Mouse (Mus musculus) hindbrain, embryonic 12.5 days (tissue): ENCODE data around the gene Cd2. TPM values are rescaled to one million over a fixed set of nuclear protein-coding genes. Genes with fewer than 3 reads are reported as not detected.

Experiments used
- ATAC-seq: fragments of 200-750 bp; cut with Nextera tagmentation; 2 replicates; pipeline ENCODE4 v1.8.0; 2017; ENCODE audit warnings: moderate TSS enrichment; ENCODE audit not compliant: low FRiP score
- H3K27ac ChIP-seq: fragments of 300-500 bp; sonication (generic); 2 replicates; pipeline ENCODE4 v1.5.1; 2016; ENCODE audit warnings: mild to moderate bottlenecking
- H3K27me3 ChIP-seq: fragments of 300-500 bp; sonication (generic); 2 replicates; pipeline ENCODE4 v1.6.1; 2016; ENCODE audit warnings: mild to moderate bottlenecking
- H3K36me3 ChIP-seq: fragments of 300-500 bp; sonication (generic); 2 replicates; pipeline ENCODE4 v1.6.1; 2016; ENCODE audit warnings: mild to moderate bottlenecking
- H3K4me1 ChIP-seq: fragments of 300-500 bp; sonication (generic); 2 replicates; pipeline ENCODE4 v1.6.1; 2016
- H3K4me2 ChIP-seq: fragments of 300-500 bp; sonication (generic); replicated peaks from 2 replicates; pipeline ENCODE4 v1.6.1; 2016; ENCODE audit warnings: mild to moderate bottlenecking
- H3K4me3 ChIP-seq: fragments of 300-500 bp; sonication (generic); 2 replicates; pipeline ENCODE4 v1.5.1; 2016; ENCODE audit warnings: mild to moderate bottlenecking
- H3K9ac ChIP-seq: fragments of 300-500 bp; sonication (generic); 2 replicates; pipeline ENCODE4 v1.6.1; 2016; ENCODE audit warnings: mild to moderate bottlenecking, moderate library complexity
- H3K9me3 ChIP-seq: fragments of 300-500 bp; sonication (generic); replicated peaks from 2 replicates; pipeline ENCODE4 v1.6.1; 2016; ENCODE audit warnings: mild to moderate bottlenecking
- WGBS: fragments of 180-500 bp; shearing (Covaris S2); methylation state at CpG from one replicate; pipeline ENCODE4 v1.1.7; 2016; 5-methylcytosine and 5-hydroxymethylcytosine counted together
- polyA plus RNA-seq: library from polyadenylated mRNA; unstranded; fragments of >200 nt; fragmentation: Nextera tagmentation; extraction: Ambion mirVana; gene quantifications from 2 replicates; pipeline ENCODE4 v1.2.1, GENCODE M21; 2016

Gene Cd2
- polyA plus RNA-seq, 1 experiment from 2014 or later = not detected

- ATAC-seq = no peak
- H3K4me2 ChIP-seq = no peak overlapping the region
- no peak overlapping the region for H3K27ac ChIP-seq
- H3K9ac ChIP-seq = no peak overlapping the region
- no peaks in the 10 kb centered on the region for H3K36me3 ChIP-seq
- H3K4me1 ChIP-seq = no peaks in the 10 kb centered on the region
- no peaks in the 10 kb centered on the region; the same call in 1 of the 2 replicates for H3K27me3 ChIP-seq
- no peak overlapping the region for H3K4me3 ChIP-seq
- WGBS = 86% methylated on average over 8 of the region's 8 CpGs
- no peaks in the 10 kb centered on the region for H3K9me3 ChIP-seq
Measured at GRCm38 (mm10) chr3:101252141-101252540, 35.6 kb downstream of the Cd2 start.

DNA sequence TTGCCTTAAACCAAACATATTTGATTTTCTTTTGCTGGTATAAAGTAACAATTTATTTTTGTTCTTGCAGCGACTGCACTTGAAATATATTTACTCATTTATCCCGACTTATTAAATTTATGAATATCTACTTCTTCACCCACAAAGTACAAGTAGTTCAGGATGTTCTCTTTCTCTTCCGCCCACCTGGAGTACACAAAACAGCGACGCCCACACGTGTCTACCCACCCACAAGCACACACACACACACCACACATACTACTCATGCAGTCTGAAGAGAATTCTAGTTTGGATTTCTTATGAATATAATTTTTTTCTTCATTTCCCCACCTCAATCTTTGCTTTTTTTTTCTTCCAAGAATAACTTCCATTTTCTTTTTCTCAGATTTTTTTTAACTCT lies 37.9 kb downstream of the Cd2 start:
- Histone ChIP-seq H3K27me3 (no peaks in the 10 kb centered on the region), H3K9me3 (no peaks in the 10 kb centered on the region), H3K4me1 (no peaks in the 10 kb centered on the region), H3K9ac (no peak overlapping the region), H3K4me3 (no peak overlapping the region), H3K4me2 (no peak overlapping the region), H3K36me3 (no peaks in the 10 kb centered on the region), H3K27ac (no peak overlapping the region)
- ATAC-seq = no peak
- 92% methylated on average over 6 of the region's 6 CpGs for WGBS

- ATAC-seq = no peak
- Histone ChIP-seq H3K9me3 (no peaks in the 10 kb centered on the region), H3K4me3 (no peak overlapping the region), H3K36me3 (no peaks in the 10 kb centered on the region), H3K9ac (no peak overlapping the region), H3K4me2 (no peak overlapping the region), H3K27me3 (no peaks in the 10 kb centered on the region), H3K27ac (no peak overlapping the region), H3K4me1 (no peaks in the 10 kb centered on the region)
- WGBS = 84% methylated on average over 3 of the region's 3 CpGs
Measured at GRCm38 (mm10) chr3:101245212-101245611, 42.5 kb downstream of the Cd2 start.

- Histone ChIP-seq H3K9me3 (no peaks in the 10 kb centered on the region), H3K4me1 (no peaks in the 10 kb centered on the region), H3K27ac (no peak overlapping the region), H3K9ac (no peak overlapping the region), H3K4me2 (no peak overlapping the region), H3K36me3 (no peaks in the 10 kb centered on the region), H3K27me3 (no peaks in the 10 kb centered on the region), H3K4me3 (no peak overlapping the region)
- ATAC-seq = no peak
- 80% methylated on average over 2 of the region's 2 CpGs for WGBS
Measured at GRCm38 (mm10) chr3:101243002-101243401, 44.7 kb downstream of the Cd2 start.

- no peak overlapping the region for H3K27ac ChIP-seq
- peaks cover 11% of the 10 kb centered on the region for H3K4me1 ChIP-seq
- ATAC-seq = no peak
- no peaks in the 10 kb centered on the region for H3K27me3 ChIP-seq
- H3K4me3 ChIP-seq = no peak overlapping the region
- H3K36me3 ChIP-seq = no peaks in the 10 kb centered on the region
- no peaks in the 10 kb centered on the region for H3K9me3 ChIP-seq
- WGBS = 77% methylated on average over 3 of the region's 3 CpGs
- H3K9ac ChIP-seq = no peak overlapping the region
- H3K4me2 ChIP-seq = no peak overlapping the region
Measured at GRCm38 (mm10) chr3:101241866-101242265, 45.9 kb downstream of the Cd2 start.

DNA sequence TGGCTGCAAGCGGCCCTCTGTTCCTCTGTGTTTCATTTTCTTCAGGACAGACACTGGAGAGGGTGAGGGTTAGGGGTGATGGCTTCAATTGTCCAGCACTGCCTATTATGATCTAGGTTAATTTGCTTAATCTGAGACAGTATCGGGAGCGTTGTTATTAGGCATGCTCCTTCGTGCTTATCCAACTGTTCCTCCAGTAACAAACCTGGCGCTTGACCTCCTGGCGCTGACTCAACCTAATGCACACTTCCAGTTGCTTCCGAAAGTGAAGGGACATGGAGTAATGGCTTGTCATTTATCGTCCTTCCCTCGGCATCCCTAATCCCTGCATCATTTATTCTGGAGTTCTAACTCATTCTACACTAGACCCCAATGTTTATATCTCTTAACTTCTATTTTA lies 46.9 kb downstream of the Cd2 start:
- no peak for ATAC-seq
- Histone ChIP-seq H3K27me3 (no peaks in the 10 kb centered on the region), H3K4me3 (no peak overlapping the region), H3K4me2 (no peak overlapping the region), H3K36me3 (no peaks in the 10 kb centered on the region), H3K9me3 (no peaks in the 10 kb centered on the region), H3K9ac (no peak overlapping the region), H3K4me1 (peaks cover 16% of the 10 kb centered on the region), H3K27ac (no peak overlapping the region)
- 84% methylated on average over 9 of the region's 9 CpGs for WGBS

DNA sequence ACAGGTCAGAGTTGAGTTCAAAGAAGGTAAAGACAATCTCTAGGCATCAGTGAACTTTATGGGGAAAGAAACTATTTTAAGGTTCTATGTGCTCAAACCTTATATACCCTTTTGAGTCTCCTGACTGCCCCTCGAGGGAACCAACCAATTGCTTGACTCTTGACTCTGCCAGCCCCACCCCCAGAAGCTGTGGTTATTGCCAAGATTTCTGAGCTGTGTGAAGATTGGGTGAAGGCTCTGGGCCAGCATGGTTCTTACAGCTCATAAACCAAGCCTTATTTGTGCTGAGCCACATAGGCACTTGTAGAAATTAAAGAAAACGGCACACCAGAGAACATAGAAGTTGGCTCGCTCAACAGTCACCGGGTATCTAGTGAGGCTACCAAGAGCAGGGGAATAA lies 48.5 kb downstream of the Cd2 start:
- no peak overlapping the region for H3K4me2 ChIP-seq
- no peak for ATAC-seq
- H3K4me3 ChIP-seq = no peak overlapping the region
- no peaks in the 10 kb centered on the region for H3K9me3 ChIP-seq
- no peak overlapping the region for H3K9ac ChIP-seq
- no peaks in the 10 kb centered on the region for H3K36me3 ChIP-seq
- H3K4me1 ChIP-seq = peaks cover 16% of the 10 kb centered on the region
- 90% methylated on average over 4 of the region's 4 CpGs for WGBS
- no peaks in the 10 kb centered on the region for H3K27me3 ChIP-seq
- no peak overlapping the region for H3K27ac ChIP-seq

DNA sequence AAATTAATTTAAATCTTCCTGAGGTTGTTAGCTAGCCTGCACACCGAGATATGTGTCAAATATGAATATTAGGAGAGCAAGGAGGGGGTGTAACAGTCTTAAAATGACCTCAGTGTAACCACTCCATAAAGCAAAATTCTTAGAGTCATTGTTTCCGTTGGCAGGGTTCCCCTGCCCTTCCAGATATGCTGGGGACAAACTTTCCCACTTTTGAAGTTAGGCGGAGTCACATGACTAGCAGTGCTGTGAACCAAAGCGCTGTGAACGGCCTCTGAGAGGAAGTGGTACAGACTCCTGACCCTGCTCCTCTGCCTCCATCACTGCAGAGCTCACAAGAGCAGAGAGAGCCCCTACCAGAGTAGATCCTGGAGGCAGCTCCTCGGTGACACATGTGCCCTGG lies 49.0 kb downstream of the Cd2 start:
- H3K4me2 ChIP-seq = no peak overlapping the region
- 88% methylated on average over 6 of the region's 6 CpGs for WGBS
- H3K27ac ChIP-seq = no peak overlapping the region
- H3K9ac ChIP-seq = no peak overlapping the region
- no peak for ATAC-seq
- H3K27me3 ChIP-seq = no peaks in the 10 kb centered on the region
- peaks cover 16% of the 10 kb centered on the region for H3K4me1 ChIP-seq
- H3K36me3 ChIP-seq = no peaks in the 10 kb centered on the region
- no peaks in the 10 kb centered on the region for H3K9me3 ChIP-seq
- no peak overlapping the region for H3K4me3 ChIP-seq

- ATAC-seq = peak; percentile 81
- Histone ChIP-seq H3K4me3 (no peak overlapping the region), H3K9me3 (no peaks in the 10 kb centered on the region), H3K27ac (peak overlapping the region; percentile 68), H3K4me1 (peaks cover 16% of the 10 kb centered on the region), H3K4me2 (peak overlapping the region; percentile 15; the same call in 1 of the 2 replicates), H3K27me3 (no peaks in the 10 kb centered on the region), H3K9ac (no peak overlapping the region), H3K36me3 (no peaks in the 10 kb centered on the region)
- 28% methylated on average over 16 of the region's 16 CpGs for WGBS
Measured at GRCm38 (mm10) chr3:101236995-101237808, 50.5 kb downstream of the Cd2 start.

DNA sequence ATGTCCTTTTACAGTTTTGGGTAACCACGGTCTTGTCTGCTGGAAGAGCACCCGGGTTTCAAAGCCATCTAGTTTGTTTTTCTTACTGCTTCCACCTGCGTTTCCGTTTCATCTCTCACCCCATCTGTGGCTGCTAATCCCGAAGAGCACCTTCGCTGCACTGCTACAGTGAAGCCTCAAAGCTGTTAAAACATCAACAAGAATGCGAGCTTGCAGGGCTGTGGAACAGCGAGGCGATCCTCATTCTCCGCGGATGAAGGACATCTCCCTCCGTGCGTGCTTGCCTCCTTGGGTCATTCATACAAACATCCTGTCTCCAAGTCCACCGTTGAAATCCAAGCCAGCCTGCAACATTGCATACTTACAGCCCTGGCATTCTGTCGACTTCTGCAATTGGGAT lies 51.5 kb downstream of the Cd2 start:
- no peaks in the 10 kb centered on the region for H3K36me3 ChIP-seq
- no peaks in the 10 kb centered on the region for H3K9me3 ChIP-seq
- H3K4me1 ChIP-seq = peaks cover 16% of the 10 kb centered on the region
- WGBS = 57% methylated on average over 15 of the region's 15 CpGs
- H3K27me3 ChIP-seq = no peaks in the 10 kb centered on the region
- no peak overlapping the region for H3K4me2 ChIP-seq
- H3K4me3 ChIP-seq = no peak overlapping the region
- no peak overlapping the region for H3K9ac ChIP-seq
- no peak overlapping the region for H3K27ac ChIP-seq
- no peak for ATAC-seq

- Histone ChIP-seq H3K4me3 (no peak overlapping the region), H3K4me1 (peaks cover 16% of the 10 kb centered on the region), H3K9me3 (no peaks in the 10 kb centered on the region), H3K36me3 (no peaks in the 10 kb centered on the region), H3K27me3 (no peaks in the 10 kb centered on the region), H3K4me2 (no peak overlapping the region), H3K27ac (no peak overlapping the region), H3K9ac (no peak overlapping the region)
- WGBS = 90% methylated on average over 5 of the region's 5 CpGs
- ATAC-seq = no peak
Measured at GRCm38 (mm10) chr3:101235321-101235720, 52.4 kb downstream of the Cd2 start.

- Histone ChIP-seq H3K27me3 (no peaks in the 10 kb centered on the region), H3K27ac (no peak overlapping the region), H3K9me3 (no peaks in the 10 kb centered on the region), H3K4me2 (no peak overlapping the region), H3K4me3 (no peak overlapping the region), H3K36me3 (no peaks in the 10 kb centered on the region), H3K9ac (no peak overlapping the region), H3K4me1 (peaks cover 18% of the 10 kb centered on the region)
- WGBS = 90% methylated on average over 5 of the region's 5 CpGs
- ATAC-seq = no peak
Measured at GRCm38 (mm10) chr3:101233424-101233823, 54.3 kb downstream of the Cd2 start.

DNA sequence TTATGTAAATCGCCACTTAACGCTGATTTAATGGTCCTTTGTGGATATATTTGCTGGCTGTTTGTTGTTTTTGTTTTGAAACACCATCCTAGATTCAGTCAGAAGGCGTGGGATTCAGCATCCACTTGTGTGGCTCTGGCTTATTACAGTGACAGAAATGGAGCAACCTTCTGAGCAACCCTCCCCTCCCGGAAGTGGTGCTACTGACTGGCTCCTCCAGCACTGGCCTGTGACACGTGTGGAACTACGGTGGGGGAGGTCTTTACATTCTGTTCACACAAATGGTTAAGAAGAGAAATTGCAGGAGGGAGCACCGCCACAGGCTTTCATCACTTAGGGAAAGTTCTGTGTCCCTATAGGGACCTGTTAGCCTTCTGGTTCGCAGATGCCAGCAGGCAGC lies 55.2 kb downstream of the Cd2 start:
- Histone ChIP-seq H3K27ac (no peak overlapping the region), H3K27me3 (no peaks in the 10 kb centered on the region), H3K9me3 (no peaks in the 10 kb centered on the region), H3K9ac (no peak overlapping the region), H3K36me3 (no peaks in the 10 kb centered on the region), H3K4me2 (no peak overlapping the region), H3K4me3 (no peak overlapping the region), H3K4me1 (peaks cover 15% of the 10 kb centered on the region)
- 41% methylated on average over 8 of the region's 8 CpGs for WGBS
- ATAC-seq = no peak
